Mouse (Mus musculus) erythroblast, embryonic 14.5 days (primary cell): Measurements from ENCODE around the gene Rps12. TPM values are rescaled to one million over a fixed set of nuclear protein-coding genes. Genes with fewer than 3 reads are reported as not detected.

Source experiments
- H3K27me3 ChIP-seq: 2 replicates; pipeline ENCODE4 v1.6.1; 2012; ENCODE audit warnings: inconsistent platforms; ENCODE audit not compliant: control insufficient read depth
- H3K36me3 ChIP-seq: 2 replicates; pipeline ENCODE4 v1.6.1; 2012; ENCODE audit warnings: mild to moderate bottlenecking, inconsistent platforms; ENCODE audit not compliant: control insufficient read depth
- H3K4me1 ChIP-seq: 2 replicates; pipeline ENCODE4 v1.6.1; 2012; ENCODE audit warnings: inconsistent platforms; ENCODE audit not compliant: control insufficient read depth
- H3K4me3 ChIP-seq: replicated peaks from 2 replicates; pipeline ENCODE3; 2012; ENCODE audit warnings: moderate library complexity, mild to moderate bottlenecking, inconsistent platforms
- H3K9me3 ChIP-seq: 2 replicates; pipeline ENCODE4 v1.6.1; 2012; ENCODE audit warnings: low read length, inconsistent platforms, mixed read lengths; ENCODE audit not compliant: control insufficient read depth
- GATA1 ChIP-seq: IDR thresholded peaks from 2 replicates; pipeline ENCODE4 v1.6.1; 2012; ENCODE audit warnings: low read length, inconsistent platforms, mixed read lengths
- TAL1 ChIP-seq: IDR thresholded peaks from 3 replicates; pipeline ENCODE4 v1.6.1; 2012; ENCODE audit warnings: low read length, inconsistent platforms, mixed read lengths
- polyA plus RNA-seq: library from polyadenylated mRNA; stranded (reverse); fragments of >175 nt; gene quantifications from 2 replicates; pipeline ENCODE4 v1.2.3, GENCODE M21; 2012

Gene Rps12
- polyA plus RNA-seq, 1 experiment, result 115 TPM

DNA sequence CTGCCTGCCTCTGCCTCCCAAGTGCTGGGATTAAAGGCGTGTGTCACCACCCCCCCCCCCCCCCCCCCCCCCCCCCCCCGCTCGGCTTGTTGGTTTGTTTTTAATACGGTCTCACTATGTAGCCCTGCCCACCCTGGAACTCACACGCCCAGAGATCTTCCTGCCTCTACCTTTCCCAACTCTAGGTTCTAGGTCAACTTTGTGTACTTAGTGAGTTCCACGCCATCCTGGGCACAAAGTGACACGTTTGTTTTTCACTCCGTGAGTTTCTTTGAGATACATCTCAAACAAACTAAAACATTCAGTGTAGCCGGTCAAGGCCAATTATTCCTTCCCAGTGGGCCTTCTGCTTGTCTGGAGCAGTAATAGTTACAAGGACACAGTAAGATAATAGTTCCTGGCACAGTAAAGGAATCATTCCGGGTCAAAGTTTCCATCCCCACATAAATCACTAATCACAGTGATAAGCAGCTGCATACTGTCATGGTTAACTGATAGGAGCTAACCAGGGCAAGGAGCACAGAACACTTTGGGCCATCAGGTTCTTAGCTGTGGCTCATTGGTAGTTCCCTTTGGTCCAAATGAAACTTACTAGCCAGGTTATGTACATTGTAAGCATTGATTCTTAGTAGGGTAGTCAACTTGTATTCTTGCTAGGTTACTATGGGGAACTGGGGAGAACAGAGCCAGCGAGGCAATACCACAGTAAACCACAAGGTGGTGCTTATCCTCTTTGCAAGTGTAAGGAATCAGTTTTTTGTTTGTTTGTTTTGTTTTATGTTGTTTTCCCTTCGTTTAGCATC lies 24.8 kb upstream of the Rps12 start:
- peaks cover 4% of the 10 kb centered on the region; the same call in 1 of the 2 replicates for H3K9me3 ChIP-seq
- TF ChIP-seq GATA1 (no peak), TAL1 (no peak)
- peaks cover 7% of the 10 kb centered on the region for H3K36me3 ChIP-seq
- no peaks in the 10 kb centered on the region; the same call in 1 of the 2 replicates for H3K4me1 ChIP-seq
- no peaks in the 10 kb centered on the region for H3K27me3 ChIP-seq
- H3K4me3 ChIP-seq, result no peak overlapping the region

DNA sequence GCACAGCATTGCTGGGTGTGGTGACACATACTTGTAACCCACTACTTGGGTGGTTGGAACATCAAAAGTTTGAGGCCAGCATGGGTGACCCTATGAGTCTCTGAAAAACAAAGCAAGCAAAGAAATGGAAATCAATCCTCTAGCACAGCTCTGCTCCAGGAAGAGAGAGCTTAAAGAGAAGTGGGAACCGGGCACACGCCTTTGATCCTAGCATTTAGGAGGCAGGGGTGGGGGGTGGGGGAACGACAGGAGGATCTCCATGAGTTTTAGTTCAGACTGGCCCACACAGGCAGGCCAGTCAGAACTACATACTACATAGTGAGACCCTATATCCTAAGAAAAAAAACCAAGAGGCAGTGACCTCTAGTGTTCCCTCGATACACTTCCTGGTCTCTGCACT lies 19.1 kb upstream of the Rps12 start:
- TF ChIP-seq TAL1, result no peak
- TF ChIP-seq GATA1, result no peak
- Histone ChIP-seq H3K4me1 (no peaks in the 10 kb centered on the region), H3K9me3 (peaks cover 4% of the 10 kb centered on the region; the same call in 1 of the 2 replicates), H3K27me3 (no peaks in the 10 kb centered on the region), H3K36me3 (peaks cover 12% of the 10 kb centered on the region), H3K4me3 (no peak overlapping the region)

DNA sequence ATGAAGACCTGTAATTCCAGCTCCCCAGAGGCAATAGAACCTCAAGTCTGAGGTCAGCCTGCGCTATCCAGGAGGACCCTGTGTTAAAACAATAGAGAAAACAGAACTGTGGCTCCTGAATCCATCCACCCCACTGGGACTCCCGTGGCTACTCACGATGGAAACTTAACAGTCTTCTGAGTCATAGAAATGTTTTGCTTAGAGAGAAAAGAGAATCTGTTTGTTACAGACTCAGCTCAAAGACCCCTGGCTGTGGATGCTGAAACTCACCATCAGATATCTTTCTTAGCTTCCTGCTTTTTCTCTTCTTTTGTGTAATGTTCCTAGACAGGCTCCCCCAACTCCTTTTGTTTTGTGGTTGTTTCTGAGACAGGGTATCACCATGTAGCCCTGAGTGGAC lies 17.6 kb upstream of the Rps12 start:
- Histone ChIP-seq H3K27me3 (no peaks in the 10 kb centered on the region), H3K4me3 (no peak overlapping the region)
- TF ChIP-seq TAL1, result no peak
- TF ChIP-seq GATA1, result no peak

DNA sequence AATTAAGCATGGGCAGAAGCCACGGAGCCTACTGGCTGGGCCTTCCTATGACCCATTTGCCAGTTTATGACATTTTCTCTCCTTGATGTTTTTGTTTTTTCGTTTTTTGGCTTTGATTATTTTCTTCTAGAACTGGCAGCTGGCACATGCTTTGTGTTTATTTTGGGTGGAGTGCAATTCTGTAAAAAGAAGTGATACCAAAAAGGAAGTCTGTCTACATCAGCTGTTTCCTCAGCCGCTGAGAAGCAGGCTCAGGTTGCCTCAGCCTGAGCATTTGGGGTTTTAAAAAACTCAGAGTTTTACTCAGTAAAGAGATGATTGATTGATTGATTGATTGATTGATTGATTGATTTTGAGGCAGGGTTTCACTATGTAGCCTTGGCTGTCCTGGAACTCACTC lies 15.8 kb upstream of the Rps12 start:
- H3K36me3 ChIP-seq, result peaks cover 6% of the 10 kb centered on the region; the same call in 1 of the 2 replicates
- H3K27me3 ChIP-seq, result no peaks in the 10 kb centered on the region
- no peaks in the 10 kb centered on the region for H3K9me3 ChIP-seq
- TF ChIP-seq TAL1 (no peak), GATA1 (no peak)
- H3K4me3 ChIP-seq, result no peak overlapping the region
- no peaks in the 10 kb centered on the region for H3K4me1 ChIP-seq

More for the DNA sequence above, 17.6 kb upstream of the Rps12 start:
- peaks cover 12% of the 10 kb centered on the region for H3K36me3 ChIP-seq
- H3K4me1 ChIP-seq, result no peaks in the 10 kb centered on the region
- H3K9me3 ChIP-seq, result peaks cover 4% of the 10 kb centered on the region; the same call in 1 of the 2 replicates

DNA sequence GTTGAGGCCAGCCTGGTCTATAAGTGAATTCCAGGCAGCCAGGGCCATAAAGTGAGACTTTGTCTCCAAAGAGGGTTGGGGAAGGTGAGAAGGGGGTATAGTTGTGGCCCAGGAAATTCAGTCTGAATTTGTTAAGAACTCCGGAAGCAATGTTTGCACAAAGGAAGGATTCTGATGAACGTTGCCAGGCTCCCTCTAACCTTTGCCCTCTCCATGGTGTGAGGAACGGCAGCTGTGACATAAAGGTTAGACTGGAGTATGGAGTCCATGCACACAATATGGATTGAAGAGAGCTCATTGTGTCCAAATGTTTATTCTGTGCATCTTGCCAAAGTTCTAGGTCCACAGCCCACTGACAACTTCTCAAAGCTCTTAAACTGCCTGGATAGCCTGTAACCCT lies 12.9 kb upstream of the Rps12 start:
- TF ChIP-seq TAL1, result no peak
- no peak for TF ChIP-seq GATA1
- H3K4me3 ChIP-seq, result no peak overlapping the region
- peaks cover 4% of the 10 kb centered on the region; the same call in 1 of the 2 replicates for H3K36me3 ChIP-seq
- H3K9me3 ChIP-seq, result no peaks in the 10 kb centered on the region
- peaks cover 10% of the 10 kb centered on the region for H3K4me1 ChIP-seq
- H3K27me3 ChIP-seq, result 0 out of 2 replicates have a peak, but pooled peaks cover 3% of the 10 kb centered on the region

DNA sequence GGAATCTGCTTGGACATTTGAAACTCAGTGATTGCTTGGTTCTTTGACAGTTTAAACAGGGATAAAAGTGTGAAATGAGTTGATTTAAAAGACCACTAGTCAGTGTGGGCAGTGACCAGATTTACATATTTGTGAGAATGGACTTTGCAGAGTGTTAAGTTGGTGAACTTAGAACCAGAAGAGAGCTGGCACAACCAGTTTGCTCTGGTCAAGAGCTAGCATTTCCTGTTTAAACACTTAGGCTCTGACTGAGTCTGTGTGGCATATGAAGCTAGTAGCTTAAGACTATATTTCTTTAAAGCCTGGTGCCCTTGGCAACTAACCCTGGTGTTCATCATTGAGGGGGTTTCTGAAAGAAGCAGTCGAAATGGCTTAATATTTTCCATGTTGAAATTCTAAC lies 11.1 kb upstream of the Rps12 start:
- Histone ChIP-seq H3K4me1 (peaks cover 10% of the 10 kb centered on the region), H3K27me3 (0 out of 2 replicates have a peak, but pooled peaks cover 3% of the 10 kb centered on the region), H3K36me3 (peaks cover 3% of the 10 kb centered on the region; the same call in 1 of the 2 replicates), H3K4me3 (no peak overlapping the region), H3K9me3 (no peaks in the 10 kb centered on the region)
- TF ChIP-seq GATA1, result no peak
- no peak for TF ChIP-seq TAL1

DNA sequence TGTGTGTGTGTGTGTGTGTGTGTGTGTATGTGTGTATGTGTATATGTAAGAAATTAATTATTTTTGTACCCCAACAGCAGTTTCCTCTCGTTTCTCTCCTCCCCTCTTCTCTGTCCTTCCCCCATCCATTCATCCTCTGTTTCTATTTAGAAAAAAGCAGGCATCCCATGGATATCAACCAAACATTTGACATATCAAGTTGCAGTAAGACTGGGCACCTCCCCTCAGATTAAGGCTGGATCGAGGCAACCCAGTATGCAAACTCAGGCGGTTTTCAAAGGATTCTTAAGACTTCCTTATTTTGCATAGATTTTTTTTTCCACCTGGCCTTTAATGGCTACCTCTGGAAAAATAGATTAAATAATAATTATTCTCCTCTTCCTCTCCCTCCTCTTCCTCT lies 10.5 kb upstream of the Rps12 start:
- TF ChIP-seq TAL1, result no peak
- no peak for TF ChIP-seq GATA1
- Histone ChIP-seq H3K4me1 (peaks cover 10% of the 10 kb centered on the region), H3K9me3 (no peaks in the 10 kb centered on the region), H3K36me3 (peaks cover 3% of the 10 kb centered on the region; the same call in 1 of the 2 replicates), H3K27me3 (0 out of 2 replicates have a peak, but pooled peaks cover 3% of the 10 kb centered on the region), H3K4me3 (peak overlapping the region; percentile 12)

DNA sequence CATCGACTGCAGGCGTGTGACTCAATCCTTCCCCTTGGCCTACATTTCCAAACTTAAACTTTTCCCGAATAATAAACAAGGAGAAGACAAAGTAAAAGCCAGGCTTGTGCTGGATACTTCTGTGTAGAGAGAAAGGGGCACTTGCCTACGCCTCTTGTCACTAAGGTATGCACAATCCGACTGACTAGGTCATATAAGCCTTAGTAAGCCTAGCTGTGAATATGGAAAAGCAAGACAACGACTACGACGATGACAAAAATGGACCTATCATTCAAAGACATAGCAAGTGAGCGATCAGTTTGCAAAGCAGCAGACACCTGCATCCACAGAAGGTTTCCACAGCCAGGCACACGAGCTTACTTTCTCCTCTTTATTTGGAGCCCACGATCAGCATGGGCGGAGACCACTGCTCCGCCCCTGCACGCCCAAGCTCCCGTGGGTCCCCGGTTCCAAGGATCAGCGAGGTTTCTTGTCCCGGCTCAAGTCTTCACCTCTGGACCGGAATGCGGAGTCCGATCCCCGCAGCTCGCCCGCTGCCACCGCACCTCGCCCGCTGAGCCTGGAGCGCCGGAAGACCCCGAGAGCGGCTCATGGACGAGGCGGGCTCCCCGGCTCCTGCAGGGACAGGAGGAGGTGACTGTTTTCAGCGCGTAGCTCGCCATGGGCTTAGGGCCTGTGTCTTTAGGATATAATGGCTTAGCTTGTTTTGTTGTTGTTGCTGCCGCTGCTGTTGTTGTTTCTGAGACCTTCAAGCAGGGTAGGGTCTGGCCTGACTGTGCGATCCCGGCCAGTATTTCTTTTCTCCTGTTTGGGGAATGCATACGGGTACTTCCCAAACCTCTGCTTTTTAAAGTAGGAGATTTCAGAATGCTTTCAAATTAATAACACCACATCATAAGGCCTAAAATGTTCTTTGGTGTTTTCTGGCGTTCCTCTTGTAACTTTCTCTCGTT lies 9.8 kb upstream of the Rps12 start, which contains the start of gene Slc18b1:
Gene Slc18b1 (plus strand): TSS at position 436 of the 953 bp plus-strand sequence.
- peaks cover 10% of the 10 kb centered on the region for H3K4me1 ChIP-seq
- 0 out of 2 replicates have a peak, but pooled peaks cover 3% of the 10 kb centered on the region for H3K27me3 ChIP-seq
- no peak for TF ChIP-seq TAL1
- TF ChIP-seq GATA1, result no peak
- no peaks in the 10 kb centered on the region for H3K9me3 ChIP-seq
- peaks cover under 1% of the 10 kb centered on the region; the same call in 1 of the 2 replicates for H3K36me3 ChIP-seq
- peak within 1 kb of the TSS; percentile 72 for H3K4me3 ChIP-seq

DNA sequence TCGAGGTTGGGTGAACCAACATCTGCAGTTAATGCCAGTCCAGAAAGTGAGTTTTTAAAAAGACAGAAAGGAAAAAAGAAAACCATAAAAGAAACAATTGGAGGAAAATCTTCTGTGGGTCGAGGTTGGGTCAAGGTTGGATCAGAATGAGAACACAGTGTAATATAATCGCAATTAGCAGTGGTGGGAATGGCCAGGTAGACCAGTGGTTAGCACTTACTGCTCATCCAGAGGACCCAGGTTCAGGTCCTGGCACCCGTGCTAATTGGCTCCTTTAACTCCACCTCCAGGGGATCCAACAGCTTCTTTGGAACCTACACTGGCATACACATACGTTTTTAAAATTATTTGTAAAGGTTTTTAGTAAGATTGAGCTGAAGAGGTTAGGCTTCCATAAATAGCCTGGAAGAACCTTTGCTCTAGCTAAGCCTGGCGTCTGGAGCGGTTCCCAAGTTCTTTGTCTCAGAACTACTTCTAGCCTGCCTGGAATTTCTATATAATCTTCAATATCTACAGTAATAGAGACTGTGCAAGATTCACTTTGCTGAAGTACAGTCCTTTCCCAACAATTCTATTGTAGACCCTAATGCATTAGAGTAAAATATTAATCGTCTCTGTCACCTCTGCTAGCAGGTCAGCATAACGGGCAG lies 8.9 kb upstream of the Rps12 start:
- no peaks in the 10 kb centered on the region for H3K36me3 ChIP-seq
- no peak overlapping the region for H3K4me3 ChIP-seq
- 0 out of 2 replicates have a peak, but pooled peaks cover 3% of the 10 kb centered on the region for H3K27me3 ChIP-seq
- no peaks in the 10 kb centered on the region for H3K9me3 ChIP-seq
- no peak for TF ChIP-seq TAL1
- TF ChIP-seq GATA1, result no peak
- H3K4me1 ChIP-seq, result peaks cover 10% of the 10 kb centered on the region
